Mouse (Mus musculus) liver, embryonic 11.5 days (tissue): ENCODE measurements around the gene Sbno2. TPM values are rescaled to one million over a fixed set of nuclear protein-coding genes. Genes with fewer than 3 reads are reported as not detected.

ENCODE experiments used
- ATAC-seq: fragments of 200-750 bp; cut with Nextera tagmentation; replicated peaks from 2 replicates; pipeline ENCODE4 v1.8.0; 2017; ENCODE audit warnings: moderate number of reproducible peaks, mild to moderate bottlenecking, moderate TSS enrichment, moderate library complexity; ENCODE audit not compliant: low FRiP score
- DNase-seq: peaks from one replicate; pipeline ENCODE4 v3.0.0-alpha.2; 2017; ENCODE audit warnings: low spot score
- H3K27ac ChIP-seq: fragments of 300-500 bp; sonication (generic); 2 replicates; pipeline ENCODE4 v1.5.1; 2014; ENCODE audit warnings: mild to moderate bottlenecking, low read depth, low read length, control low read depth
- H3K27me3 ChIP-seq: fragments of 300-500 bp; sonication (generic); replicated peaks from 2 replicates; pipeline ENCODE4 v1.6.1; 2014; ENCODE audit warnings: low read length, mixed read lengths; ENCODE audit not compliant: control insufficient read depth, insufficient read depth
- H3K36me3 ChIP-seq: fragments of 300-500 bp; sonication (generic); 2 replicates; pipeline ENCODE4 v1.6.1; 2014; ENCODE audit warnings: mild to moderate bottlenecking, low read length, moderate library complexity, mixed read lengths; ENCODE audit not compliant: control insufficient read depth, insufficient read depth
- H3K4me1 ChIP-seq: fragments of 300-500 bp; sonication (generic); replicated peaks from 2 replicates; pipeline ENCODE4 v1.6.1; 2014; ENCODE audit warnings: low read length, mixed read lengths; ENCODE audit not compliant: control insufficient read depth, insufficient read depth
- H3K4me2 ChIP-seq: fragments of 300-500 bp; sonication (generic); 2 replicates; pipeline ENCODE4 v1.6.1; 2014; ENCODE audit warnings: mild to moderate bottlenecking, control low read depth, moderate library complexity
- H3K4me3 ChIP-seq: fragments of 300-500 bp; sonication (generic); 2 replicates; pipeline ENCODE4 v1.5.1; 2014; ENCODE audit warnings: low read depth, low read length, control low read depth
- H3K9ac ChIP-seq: fragments of 300-500 bp; sonication (generic); 2 replicates; pipeline ENCODE4 v1.6.1; 2014; ENCODE audit warnings: low read depth, low read length, control low read depth
- H3K9me3 ChIP-seq: fragments of 300-500 bp; sonication (generic); 2 replicates; pipeline ENCODE4 v1.6.1; 2016; ENCODE audit warnings: low read length, inconsistent platforms, mixed read lengths; ENCODE audit not compliant: control insufficient read depth
- whole genome bisulfite sequencing: fragments of 180-500 bp; shearing (Covaris S2); extraction: QIAGEN DNeasy Blood & Tissue Kit; methylation state at CpG from one replicate; pipeline ENCODE4 v1.1.7; 2014; 5-methylcytosine and 5-hydroxymethylcytosine counted together
- polyA plus RNA-seq: library from polyadenylated mRNA; unstranded; fragments of >200 nt; fragmentation: Nextera tagmentation; extraction: Ambion mirVana; gene quantifications from 2 replicates; pipeline ENCODE4 v1.2.1, GENCODE M21; 2014

Gene Sbno2
- polyA plus RNA-seq, 1 experiment from 2014 or later = 19.2 TPM

GRCm38 (mm10) chr10:80080396-80081070 is 24.8 kb downstream of the Sbno2 start:
- ATAC-seq (peak; percentile 81), DNase-seq (no peak)
- H3K27me3 ChIP-seq = no peaks in the 10 kb centered on the region
- peak overlapping the region; percentile 54 for H3K4me2 ChIP-seq
- H3K4me3 ChIP-seq = peak overlapping the region; percentile 16; the same call in 1 of the 2 replicates
- peaks cover 23% of the 10 kb centered on the region for H3K4me1 ChIP-seq
- no peaks in the 10 kb centered on the region for H3K9me3 ChIP-seq
- peak overlapping the region; percentile 87 for H3K27ac ChIP-seq
- H3K36me3 ChIP-seq = peaks cover 30% of the 10 kb centered on the region
- 68% methylated on average over 16 of the region's 16 CpGs for WGBS
- peak overlapping the region; percentile 55; the same call in 1 of the 2 replicates for H3K9ac ChIP-seq

- 85% methylated on average over 1 of the region's 1 CpGs for WGBS
- Histone ChIP-seq H3K4me1 (peaks cover 32% of the 10 kb centered on the region), H3K9ac (no peak overlapping the region), H3K9me3 (no peaks in the 10 kb centered on the region), H3K36me3 (peaks cover 23% of the 10 kb centered on the region), H3K27ac (no peak overlapping the region), H3K4me2 (no peak overlapping the region), H3K4me3 (no peak overlapping the region), H3K27me3 (no peaks in the 10 kb centered on the region)
- no peak for ATAC-seq
- no peak for DNase-seq
These were observed 27.0 kb downstream of the Sbno2 start for GRCm38 (mm10) chr10:80078366-80078765.

- 83% methylated on average over 5 of the region's 5 CpGs for WGBS
- peaks cover 22% of the 10 kb centered on the region for H3K36me3 ChIP-seq
- no peak for DNase-seq
These were observed 28.1 kb downstream of the Sbno2 start for GRCm38 (mm10) chr10:80077312-80077711.

DNA sequence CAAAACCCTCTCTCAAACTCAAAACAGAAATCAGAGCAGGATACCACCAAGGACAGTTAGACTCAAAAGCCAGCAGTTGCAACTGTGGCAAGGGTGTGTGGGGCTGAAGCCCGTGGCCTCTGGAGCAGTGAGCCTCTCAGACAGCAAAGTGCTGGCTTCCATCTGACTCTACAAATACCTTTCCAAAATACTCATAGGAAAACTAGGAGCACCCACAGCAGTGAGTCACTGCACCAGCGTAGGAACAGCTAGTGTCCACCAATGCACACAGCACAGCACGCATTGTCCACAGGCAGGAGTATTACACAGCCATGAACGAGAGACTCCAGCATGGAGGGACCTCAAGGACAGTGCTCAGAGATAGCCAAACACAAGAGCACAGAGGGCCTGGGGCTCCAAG is 29.0 kb downstream of the Sbno2 start:
- H3K27ac ChIP-seq = peak overlapping the region; percentile 48; the same call in 1 of the 2 replicates

More at GRCm38 (mm10) chr10:80077312-80077711, 28.1 kb downstream of the Sbno2 start:
- Histone ChIP-seq H3K4me2 (no peak overlapping the region), H3K4me3 (no peak overlapping the region), H3K27me3 (no peaks in the 10 kb centered on the region), H3K9ac (no peak overlapping the region), H3K4me1 (peaks cover 35% of the 10 kb centered on the region), H3K27ac (no peak overlapping the region), H3K9me3 (no peaks in the 10 kb centered on the region)
- no peak for ATAC-seq

GRCm38 (mm10) chr10:80075924-80076323 is 29.4 kb downstream of the Sbno2 start:
- ATAC-seq (no peak), DNase-seq (no peak)
- no peaks in the 10 kb centered on the region for H3K9me3 ChIP-seq
- H3K27ac ChIP-seq = peak overlapping the region; percentile 48; the same call in 1 of the 2 replicates
- no peak overlapping the region for H3K4me3 ChIP-seq
- WGBS = 63% methylated on average over 1 of the region's 1 CpGs
- peaks cover 40% of the 10 kb centered on the region for H3K4me1 ChIP-seq
- H3K36me3 ChIP-seq = peaks cover 8% of the 10 kb centered on the region
- H3K9ac ChIP-seq = no peak overlapping the region
- no peaks in the 10 kb centered on the region for H3K27me3 ChIP-seq
- no peak overlapping the region for H3K4me2 ChIP-seq

More for the DNA sequence above, 29.0 kb downstream of the Sbno2 start:
- ATAC-seq (no peak), DNase-seq (no peak)
- Histone ChIP-seq H3K9me3 (no peaks in the 10 kb centered on the region), H3K4me3 (no peak overlapping the region), H3K4me2 (no peak overlapping the region), H3K4me1 (peaks cover 40% of the 10 kb centered on the region), H3K27me3 (no peaks in the 10 kb centered on the region), H3K36me3 (peaks cover 12% of the 10 kb centered on the region), H3K9ac (no peak overlapping the region)
- WGBS = 89% methylated on average over 4 of the region's 4 CpGs

- Histone ChIP-seq H3K4me2 (peak overlapping the region; percentile 48), H3K9me3 (no peaks in the 10 kb centered on the region), H3K36me3 (peaks cover 6% of the 10 kb centered on the region), H3K27ac (0 out of 2 replicates have a peak overlapping the region, but pooled peaks have one; percentile 48), H3K27me3 (no peaks in the 10 kb centered on the region), H3K4me3 (peak overlapping the region; percentile 29), H3K4me1 (peaks cover 41% of the 10 kb centered on the region), H3K9ac (peak overlapping the region; percentile 30; the same call in 1 of the 2 replicates)
- DNase-seq (no peak), ATAC-seq (peak; percentile 37; the same call in 1 of the 2 replicates)
- WGBS = 19% methylated on average over 28 of the region's 28 CpGs
These were observed 30.4 kb downstream of the Sbno2 start for GRCm38 (mm10) chr10:80074813-80075601.

GRCm38 (mm10) chr10:80072623-80073489 is 32.5 kb downstream of the Sbno2 start:
- Histone ChIP-seq H3K9me3 (no peaks in the 10 kb centered on the region), H3K36me3 (peaks cover 2% of the 10 kb centered on the region), H3K27ac (0 out of 2 replicates have a peak overlapping the region, but pooled peaks have one; percentile 93), H3K9ac (no peak overlapping the region), H3K4me2 (no peak overlapping the region), H3K4me3 (no peak overlapping the region), H3K4me1 (peaks cover 39% of the 10 kb centered on the region), H3K27me3 (no peaks in the 10 kb centered on the region)
- DNase-seq (no peak), ATAC-seq (no peak)
- WGBS = 84% methylated on average over 20 of the region's 20 CpGs

- WGBS = 74% methylated on average over 3 of the region's 3 CpGs
- ATAC-seq = no peak
- no peaks in the 10 kb centered on the region for H3K9me3 ChIP-seq
- peak overlapping the region; percentile 93 for H3K27ac ChIP-seq
- no peak for DNase-seq
- peak overlapping the region; percentile 55 for H3K9ac ChIP-seq
- no peak overlapping the region for H3K4me3 ChIP-seq
- peaks cover 6% of the 10 kb centered on the region for H3K36me3 ChIP-seq
- peaks cover 39% of the 10 kb centered on the region for H3K4me1 ChIP-seq
- H3K27me3 ChIP-seq = no peaks in the 10 kb centered on the region
- peak overlapping the region; percentile 42; the same call in 1 of the 2 replicates for H3K4me2 ChIP-seq
These were observed 33.9 kb downstream of the Sbno2 start for GRCm38 (mm10) chr10:80071516-80071900.
